Mouse (Mus musculus) thymus, postnatal 14 days (tissue): ENCODE measurements at regions not wholly inside any gene's neighbourhood (a gene's known extent, or its start where the extent isn't known, plus 50 kb on each side); places are given as distances from the start of the nearest gene placed in this dataset.
A peak's percentile ranks its signal among the peaks of the same experiment; 100 is the strongest.

Source experiments
- DNase-seq: peaks from one replicate; pipeline ENCODE4 v3.0.0; 2021

DNA sequence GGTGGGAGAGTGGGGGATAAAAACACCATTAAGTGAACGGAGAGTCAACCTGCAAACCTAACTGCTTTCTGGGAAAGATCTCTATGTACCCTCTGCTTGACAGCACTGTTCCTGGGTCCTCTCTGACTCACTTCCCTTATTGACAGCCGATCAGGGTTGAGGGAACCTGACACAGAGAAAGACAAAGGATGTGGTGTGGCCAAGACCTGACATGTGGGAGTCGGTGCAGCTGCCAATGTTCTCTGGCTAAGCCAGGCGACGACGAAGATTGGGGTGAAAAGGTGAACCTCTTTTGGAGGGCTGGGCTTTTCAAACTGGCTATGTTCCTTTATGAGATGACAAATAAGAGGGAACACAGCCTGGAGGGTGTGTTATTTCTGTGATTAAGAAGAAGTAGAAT lies 318.6 kb upstream of the Usp25 start:
- peak; percentile 43 for DNase-seq

DNA sequence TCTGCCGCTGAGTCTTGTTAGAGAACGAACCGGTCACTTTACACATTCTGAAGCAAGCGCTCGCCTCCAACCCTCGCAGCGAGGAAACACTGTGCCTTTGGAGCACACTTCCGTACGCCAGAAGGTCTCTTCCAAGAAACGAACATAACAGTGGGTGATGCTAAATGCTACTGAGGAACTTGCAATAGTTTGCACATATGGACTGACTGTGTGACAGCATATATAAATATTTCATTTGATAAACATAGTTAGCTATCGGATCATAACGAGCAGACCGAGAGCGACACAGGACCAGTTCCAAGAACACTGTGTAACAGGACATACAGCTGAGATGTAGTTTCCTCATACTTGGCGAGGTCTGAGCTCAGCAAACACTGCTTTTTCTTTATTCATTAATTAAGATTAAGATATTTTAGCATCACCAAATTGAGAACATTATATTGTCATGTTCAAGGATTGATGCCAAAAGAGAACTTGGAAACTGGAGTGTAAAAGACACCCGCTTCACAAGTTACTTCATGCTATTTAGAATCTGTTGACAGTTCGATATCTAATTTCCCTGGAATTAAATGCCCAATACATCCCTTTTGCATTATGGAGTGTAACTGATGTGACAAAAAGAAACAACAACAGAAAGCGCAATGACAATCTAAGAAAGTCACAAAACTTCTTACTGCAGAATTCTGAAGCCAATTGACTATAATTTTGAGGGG lies 314.3 kb upstream of the Nrip1 start:
- no peak for DNase-seq

DNA sequence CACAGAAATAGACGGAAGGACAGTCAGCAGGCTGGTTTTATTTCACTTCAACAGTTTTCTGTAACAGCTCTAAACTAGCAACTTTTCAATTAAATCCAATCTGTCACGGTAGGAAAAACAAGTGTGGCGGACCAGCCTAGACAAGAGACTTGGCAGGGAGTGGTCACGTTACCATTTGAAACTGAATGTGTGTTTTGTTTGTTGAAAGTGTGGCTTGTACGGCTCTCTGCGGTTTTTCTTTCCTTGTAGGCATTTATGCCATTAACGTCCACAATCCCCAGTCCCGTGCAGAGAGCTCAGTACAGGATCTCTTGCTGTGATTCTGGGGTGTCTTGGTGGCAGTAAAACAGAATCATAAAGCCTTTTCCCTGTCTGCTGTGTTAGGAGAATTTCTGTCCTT lies 311.9 kb upstream of the Nrip1 start:
- DNase-seq, result no peak

DNA sequence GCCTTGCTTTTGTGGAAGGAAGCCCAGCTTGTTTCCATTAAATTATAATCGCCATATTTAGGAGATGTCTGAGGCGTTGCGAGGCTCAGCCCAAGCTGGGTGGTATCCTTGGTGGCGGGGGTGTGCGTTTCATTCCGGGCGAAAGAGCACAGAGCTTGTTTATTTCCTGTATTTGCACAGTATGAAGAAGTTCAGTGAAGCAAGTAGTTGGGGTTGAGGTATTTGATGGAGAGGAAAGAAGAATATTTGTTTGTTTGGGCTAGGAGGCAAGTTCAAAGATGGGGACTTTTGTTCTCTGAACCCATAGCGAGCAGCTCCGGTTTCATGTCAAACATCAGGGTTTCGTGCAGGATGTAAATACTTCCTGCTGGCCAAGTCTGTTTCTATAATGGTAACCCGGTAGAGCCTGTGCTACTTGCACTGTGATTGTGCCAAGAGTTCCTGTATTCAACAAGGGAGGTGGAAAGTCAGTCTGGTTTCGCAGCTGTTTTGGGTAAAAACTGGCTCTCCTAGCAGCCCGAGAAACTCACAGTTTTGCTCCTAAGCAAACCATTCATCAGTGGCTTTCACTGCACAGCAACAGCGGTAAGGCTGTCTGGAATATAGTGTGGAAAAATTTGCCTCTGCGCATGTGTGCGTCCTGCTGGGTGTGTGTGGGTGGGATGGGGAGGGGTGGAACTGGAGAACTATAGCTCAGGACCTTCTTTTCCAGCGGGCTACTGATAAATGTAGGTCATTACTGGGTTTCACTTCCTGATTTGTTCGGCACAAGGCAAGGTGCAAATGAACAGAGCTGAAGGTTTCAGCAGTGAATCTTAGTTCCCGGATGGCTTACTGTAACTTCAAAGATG lies 306.7 kb upstream of the Nrip1 start:
- DNase-seq, result peak; percentile 50

- no peak for DNase-seq
Observed at GRCm38 (mm10) chr16:76678885-76679284, 305.3 kb upstream of the Nrip1 start.

DNA sequence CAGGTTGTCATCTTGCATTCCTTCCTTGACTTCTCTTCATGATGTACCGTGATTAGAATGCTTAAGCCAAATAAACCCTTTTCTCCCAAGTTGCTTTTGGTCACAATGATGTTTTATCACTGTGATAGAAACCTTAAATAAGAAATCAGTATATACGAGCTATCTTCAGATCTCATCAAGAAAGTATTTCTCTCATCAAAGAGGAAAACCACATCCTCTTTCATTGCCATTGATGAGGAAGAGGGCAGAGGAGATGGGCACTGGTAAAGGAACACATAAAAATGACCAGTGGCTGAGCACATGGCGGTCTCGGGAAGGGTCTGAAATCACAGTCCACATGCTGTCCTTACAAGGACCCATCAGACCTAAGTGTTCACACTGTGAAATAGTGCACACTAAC lies 296.2 kb upstream of the Nrip1 start:
- no peak for DNase-seq

- no peak for DNase-seq
Observed at GRCm38 (mm10) chr16:76667046-76667445, 293.4 kb upstream of the Nrip1 start.

- DNase-seq, result no peak
Observed at GRCm38 (mm10) chr16:76655106-76655505, 281.5 kb upstream of the Nrip1 start.

GRCm38 (mm10) chr16:76644281-76644680 lies 270.7 kb upstream of the Nrip1 start:
- no peak for DNase-seq

GRCm38 (mm10) chr16:76643801-76644200 lies 270.2 kb upstream of the Nrip1 start:
- DNase-seq, result no peak

- DNase-seq, result no peak
Observed at GRCm38 (mm10) chr16:76635169-76635568, 261.5 kb upstream of the Nrip1 start.

DNA sequence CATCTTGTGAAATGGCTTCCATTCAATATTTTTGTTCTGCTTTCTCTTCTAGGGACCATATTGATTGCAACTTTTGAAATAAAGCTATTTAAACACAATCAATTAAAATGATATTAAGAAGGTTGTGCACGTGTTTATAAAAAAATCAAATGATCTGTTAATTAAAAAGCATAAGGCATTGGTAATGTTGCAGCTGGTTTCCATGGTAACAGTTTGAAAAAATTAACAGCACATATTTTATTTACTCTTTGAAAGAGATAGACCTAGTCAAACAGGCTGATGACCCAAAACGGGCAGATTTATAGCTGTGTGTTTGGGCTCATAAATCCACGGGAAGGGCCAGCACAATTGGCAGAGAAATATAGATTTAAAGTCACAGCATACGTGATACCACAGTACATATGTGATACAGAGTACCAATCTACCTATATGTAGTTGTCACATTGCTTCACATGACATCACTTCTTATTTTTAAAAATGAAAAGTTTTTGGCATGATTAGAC lies 260.6 kb upstream of the Nrip1 start:
- no peak for DNase-seq

- no peak for DNase-seq
Observed at GRCm38 (mm10) chr16:76626142-76626541, 252.5 kb upstream of the Nrip1 start.

DNA sequence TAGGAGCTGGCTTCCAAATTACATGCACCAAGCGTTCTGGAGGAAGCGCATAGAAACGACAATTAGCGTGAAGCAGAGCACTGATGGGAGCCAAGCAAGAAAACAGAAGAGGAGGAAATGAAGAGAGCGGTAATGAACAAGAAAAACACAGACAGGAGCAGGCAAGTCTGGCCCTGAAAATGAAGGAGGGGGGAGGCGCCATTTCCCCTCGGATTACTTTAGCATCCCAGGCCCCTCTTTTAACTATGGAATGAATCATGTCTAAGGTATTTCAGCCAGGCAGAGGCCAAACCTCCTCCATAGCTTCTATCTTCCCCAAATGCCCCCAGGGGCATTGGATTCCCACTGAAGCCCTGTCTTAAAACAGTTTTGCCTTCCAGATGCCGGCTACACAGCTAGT lies 248.1 kb upstream of the Nrip1 start:
- DNase-seq, result no peak

DNA sequence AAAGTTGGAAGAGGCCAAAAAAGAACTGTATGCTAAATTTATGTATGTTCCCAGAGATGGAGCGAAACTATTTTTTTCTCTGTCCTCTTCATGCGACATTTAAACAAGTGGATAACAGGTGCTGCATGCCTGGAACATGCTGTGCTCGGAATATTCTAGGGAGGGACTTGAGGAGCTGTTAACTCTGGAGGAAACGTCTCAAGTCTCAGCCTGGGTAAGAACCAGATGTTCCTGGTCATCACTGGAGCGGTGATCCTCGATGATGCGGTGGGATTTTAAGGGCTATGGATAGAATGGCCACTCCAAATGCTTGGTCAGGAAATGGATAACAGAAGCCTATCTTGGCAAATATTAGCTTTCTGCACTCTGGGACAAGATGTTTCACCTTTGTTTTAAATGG lies 244.7 kb upstream of the Nrip1 start:
- DNase-seq, result no peak

GRCm38 (mm10) chr16:76611061-76611460 lies 237.4 kb upstream of the Nrip1 start:
- DNase-seq, result no peak

DNA sequence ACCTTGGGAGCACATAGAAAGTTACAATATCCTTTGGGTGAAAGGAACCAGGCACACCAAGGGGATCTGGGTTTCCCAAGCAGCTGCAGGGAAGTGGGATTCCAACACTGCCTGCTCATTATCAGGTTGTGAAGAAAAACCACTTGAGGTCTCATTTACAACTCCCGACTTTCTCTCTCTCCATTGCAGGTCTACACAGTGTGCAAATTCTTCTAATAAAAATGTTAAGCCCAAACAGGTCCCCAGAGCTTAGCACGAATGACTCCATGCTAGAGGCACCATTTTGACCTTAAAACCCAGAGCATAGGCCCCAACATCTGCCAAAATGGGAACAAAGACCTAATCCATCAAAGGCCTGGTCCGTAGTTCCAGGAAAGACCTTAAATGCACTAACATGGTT lies 231.3 kb upstream of the Nrip1 start:
- no peak for DNase-seq

DNA sequence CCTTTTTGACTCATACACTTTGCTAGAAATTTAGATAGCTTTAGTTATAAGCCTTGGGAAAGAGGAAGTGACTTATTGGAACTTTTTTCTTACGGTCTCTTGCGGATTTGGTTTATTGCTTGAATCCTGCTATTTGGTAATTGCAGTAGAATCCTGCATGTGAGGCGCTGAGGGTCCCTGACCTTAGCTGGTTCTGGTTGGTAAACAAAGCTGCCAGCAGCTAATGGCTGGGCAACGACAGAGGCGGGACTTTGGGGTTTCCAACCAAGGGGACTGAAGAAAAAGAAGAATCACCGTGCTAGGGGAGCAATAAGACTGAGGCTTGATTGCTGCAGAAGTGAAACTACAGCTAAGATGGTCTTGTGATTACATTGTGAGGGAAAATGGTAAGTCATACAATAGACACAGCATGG lies 230.2 kb upstream of the Nrip1 start:
- no peak for DNase-seq

DNA sequence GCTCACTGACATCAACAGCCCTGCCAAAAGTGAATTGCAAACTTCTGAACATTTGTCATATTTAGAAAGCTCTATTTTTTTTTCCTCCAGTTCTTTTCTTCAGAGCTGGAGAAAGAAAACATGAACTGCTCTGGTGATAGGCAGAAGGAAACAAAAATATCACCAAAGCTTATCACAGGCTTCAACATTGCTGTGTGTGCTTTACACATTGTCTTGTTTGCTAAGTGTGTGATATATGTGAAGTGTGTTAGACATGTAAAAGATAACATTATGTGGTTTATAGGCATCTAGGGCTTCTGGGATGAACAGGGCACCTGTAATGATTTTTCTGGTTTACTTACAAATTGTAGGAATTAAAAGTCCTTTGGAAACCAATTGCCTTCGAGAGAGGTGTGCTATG lies 229.8 kb upstream of the Nrip1 start:
- no peak for DNase-seq

GRCm38 (mm10) chr16:76600131-76600530 lies 226.5 kb upstream of the Nrip1 start:
- no peak for DNase-seq

DNA sequence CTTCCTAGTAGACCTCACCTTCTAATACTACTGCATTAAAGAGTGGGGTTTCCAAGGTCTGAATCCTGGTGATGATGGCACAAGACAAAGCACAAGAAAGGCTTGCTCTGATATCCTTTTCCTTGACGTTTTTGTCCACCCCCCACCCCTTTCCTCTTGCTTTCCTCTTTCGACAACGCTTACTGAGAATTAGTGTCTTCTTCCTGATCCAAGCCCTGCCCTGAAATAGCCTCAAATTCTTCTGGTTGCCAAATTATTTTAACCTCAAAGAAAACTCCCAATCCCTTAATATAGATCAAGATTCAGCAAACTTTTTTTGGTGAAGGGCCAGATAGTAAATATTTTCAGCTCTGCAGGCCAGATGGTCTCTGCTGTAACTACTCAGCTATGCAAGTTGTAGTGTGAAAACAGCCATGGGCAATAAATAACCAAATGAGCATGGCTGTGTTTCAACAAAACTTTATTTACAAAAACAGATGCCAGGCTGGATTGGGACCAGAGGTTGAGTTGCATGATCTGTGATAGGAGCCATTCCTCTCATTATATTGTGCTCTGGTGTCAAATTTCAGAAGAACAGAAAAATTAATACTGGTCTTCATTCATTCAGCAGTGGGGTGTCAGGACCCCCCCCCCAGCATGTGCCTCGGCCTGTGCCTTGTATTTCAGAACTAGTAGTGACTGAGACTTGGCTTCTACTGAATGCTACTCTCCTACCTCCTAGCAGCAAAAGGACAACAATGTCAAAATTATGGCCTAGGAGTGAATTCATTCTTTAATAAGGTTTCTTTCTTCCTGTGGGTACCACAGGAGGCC lies 218.5 kb upstream of the Nrip1 start:
- no peak for DNase-seq

DNA sequence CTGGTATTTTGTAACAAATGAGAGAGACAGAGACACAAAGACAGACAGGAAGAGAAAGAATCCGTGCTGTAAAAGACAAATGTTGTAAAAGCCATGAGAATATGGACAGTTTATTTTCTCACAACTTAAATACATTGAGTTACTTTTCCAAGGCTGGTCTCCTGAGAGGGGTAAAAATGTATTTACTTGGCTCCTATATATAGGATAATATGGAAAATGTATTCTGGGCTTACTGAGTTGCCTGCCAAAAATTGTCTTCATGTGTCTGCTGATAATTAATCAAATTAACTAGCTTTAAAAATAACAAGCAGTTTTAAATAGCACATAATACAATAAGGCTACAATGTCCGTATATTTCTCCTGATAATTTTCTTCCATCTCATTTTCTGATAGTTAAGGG lies 216.2 kb upstream of the Nrip1 start:
- DNase-seq, result no peak

DNA sequence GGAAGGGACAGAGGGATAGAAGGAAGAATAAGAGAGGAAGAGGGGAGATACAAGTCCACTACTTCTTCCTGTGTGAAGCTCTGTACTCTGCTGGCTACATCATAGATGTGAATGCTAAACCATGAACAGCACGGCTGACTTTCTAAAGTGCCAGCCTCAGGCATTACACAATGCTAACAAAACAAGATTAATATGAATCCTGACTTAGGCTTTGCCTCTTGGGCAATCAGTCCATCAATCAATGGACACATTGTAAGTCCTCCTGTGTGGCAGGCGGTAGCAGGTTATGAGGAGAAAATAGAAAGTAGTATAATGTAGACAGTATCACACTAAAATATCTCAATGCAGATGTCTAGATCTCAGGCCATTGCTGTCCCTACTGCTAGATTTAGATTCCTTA lies 203.6 kb upstream of the Nrip1 start:
- DNase-seq, result no peak
